Mouse (Mus musculus) lung, embryonic 15.5 days (tissue): ENCODE measurements around the gene Gm20765. TPM values are rescaled to one million over a fixed set of nuclear protein-coding genes. Genes with fewer than 3 reads are reported as not detected.

ENCODE experiments used
- polyA plus RNA-seq: library from polyadenylated mRNA; unstranded; fragments of >200 nt; fragmentation: Nextera tagmentation; extraction: Ambion mirVana; gene quantifications from 2 replicates; pipeline ENCODE4 v1.2.1, GENCODE M21; 2015

The Gm20765 gene
- polyA plus RNA-seq, 1 experiment from 2014 or later = not detected

Other genes with a start within 250 kb of the Gm20765 start
- gene Gm21293, start 42.5 kb upstream of the Gm20765 start, polyA plus RNA-seq = not detected in 2 replicates
- gene Gm6763, start 34.0 kb upstream of the Gm20765 start, polyA plus RNA-seq = not detected in 2 replicates
- not detected in 2 replicates for gene Gm8764, start 25.5 kb upstream of the Gm20765 start, polyA plus RNA-seq
- not detected in 2 replicates for gene Gm21304, start 17.0 kb upstream of the Gm20765 start, polyA plus RNA-seq
- not detected in 2 replicates for gene Gm21312, start 8.5 kb upstream of the Gm20765 start, polyA plus RNA-seq
- gene Gm4340, start 8.5 kb downstream of the Gm20765 start, polyA plus RNA-seq = not detected in 2 replicates